Mouse (Mus musculus): ENCODE data around the gene Nmral1. TPM values are rescaled to one million over a fixed set of nuclear protein-coding genes. Genes with fewer than 3 reads are reported as not detected.
A peak's percentile ranks its signal among the peaks of the same experiment; 100 is the strongest.

The Nmral1 gene
- polyA plus RNA-seq, 1 experiment, result 36.9 TPM

GRCm38 (mm10) chr16:4667190-4667808, 51.9 kb downstream of the Nmral1 start:
- peak; percentile 97 for TF ChIP-seq CTCF (IDR thresholded peaks at IDR 0.05; ENCODE audit: borderline replicate concordance, insufficient read depth, low read depth, low read length)
- TF ChIP-seq POLR2A (IDR thresholded peaks at IDR 0.05; ENCODE audit: borderline replicate concordance, insufficient read depth, low read length), result no peak
- H3K4me1 ChIP-seq (ENCODE audit: control insufficient read depth, insufficient read depth, low read length), result no peaks in the 10 kb centered on the region
- no peak overlapping the region for H3K4me3 ChIP-seq (replicated peaks; ENCODE audit: insufficient read depth, low read depth, low read length)
- H3K27ac ChIP-seq (ENCODE audit: insufficient read depth, low read length), result no peak overlapping the region
- WGBS, result 29% methylated on average over 3 of the region's 3 CpGs
- H3K27me3 ChIP-seq (ENCODE audit: control insufficient read depth, insufficient read depth, low read length), result no peaks in the 10 kb centered on the region
- DNase-seq, result peak; percentile 82 to 85

GRCm38 (mm10) chr16:4665726-4666125, 53.4 kb downstream of the Nmral1 start:
- no peak for TF ChIP-seq POLR2A (IDR thresholded peaks at IDR 0.05; ENCODE audit: borderline replicate concordance, insufficient read depth, low read length)
- no peak for TF ChIP-seq CTCF (IDR thresholded peaks at IDR 0.05; ENCODE audit: borderline replicate concordance, insufficient read depth, low read depth, low read length)
- H3K27me3 ChIP-seq (ENCODE audit: control insufficient read depth, insufficient read depth, low read length), result no peaks in the 10 kb centered on the region
- no peak overlapping the region for H3K27ac ChIP-seq (ENCODE audit: insufficient read depth, low read length)
- no peaks in the 10 kb centered on the region for H3K4me1 ChIP-seq (ENCODE audit: control insufficient read depth, insufficient read depth, low read length)
- no peak overlapping the region for H3K4me3 ChIP-seq (replicated peaks; ENCODE audit: insufficient read depth, low read depth, low read length)
- no peak for DNase-seq
- WGBS, result 64% methylated on average over 2 of the region's 2 CpGs

DNA sequence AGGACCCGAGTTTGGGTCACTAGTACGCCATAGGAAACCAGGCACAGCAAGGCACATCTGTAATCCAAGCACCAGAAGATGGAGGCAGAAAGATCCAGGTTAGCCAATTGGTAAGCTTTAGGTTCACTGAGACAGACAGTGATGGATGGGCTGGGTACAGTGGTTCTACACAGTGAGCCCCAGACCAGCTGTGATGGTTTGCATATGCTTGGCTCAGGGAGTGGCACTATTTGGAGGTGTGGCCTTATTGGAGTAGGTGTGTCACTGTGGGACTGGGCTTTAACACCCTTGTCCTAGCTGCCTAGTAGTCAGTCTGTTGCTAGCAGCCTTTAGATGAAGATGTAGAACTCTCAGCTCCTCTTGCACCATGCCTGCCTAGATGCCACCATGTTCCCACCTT, 55.4 kb downstream of the Nmral1 start:
- Histone ChIP-seq H3K4me3 (replicated peaks; ENCODE audit: insufficient read depth, low read depth, low read length) (no peak overlapping the region), H3K4me1 (ENCODE audit: control insufficient read depth, insufficient read depth, low read length) (no peaks in the 10 kb centered on the region), H3K27ac (ENCODE audit: insufficient read depth, low read length) (no peak overlapping the region), H3K27me3 (ENCODE audit: control insufficient read depth, insufficient read depth, low read length) (no peaks in the 10 kb centered on the region)
- TF ChIP-seq POLR2A (IDR thresholded peaks at IDR 0.05; ENCODE audit: borderline replicate concordance, insufficient read depth, low read length), result no peak
- TF ChIP-seq CTCF (IDR thresholded peaks at IDR 0.05; ENCODE audit: borderline replicate concordance, insufficient read depth, low read depth, low read length), result no peak
- no peak for DNase-seq
- WGBS, result 77% methylated on average over 2 of the region's 2 CpGs

- Histone ChIP-seq H3K4me1 (ENCODE audit: control insufficient read depth, insufficient read depth, low read length) (no peaks in the 10 kb centered on the region), H3K27me3 (ENCODE audit: control insufficient read depth, insufficient read depth, low read length) (no peaks in the 10 kb centered on the region), H3K4me3 (replicated peaks; ENCODE audit: insufficient read depth, low read depth, low read length) (no peak overlapping the region), H3K27ac (ENCODE audit: insufficient read depth, low read length) (no peak overlapping the region)
- TF ChIP-seq CTCF (IDR thresholded peaks at IDR 0.05; ENCODE audit: borderline replicate concordance, insufficient read depth, low read depth, low read length) (no peak), POLR2A (IDR thresholded peaks at IDR 0.05; ENCODE audit: borderline replicate concordance, insufficient read depth, low read length) (no peak)
- DNase-seq, result no peak
- 71% methylated on average over 2 of the region's 2 CpGs for WGBS
These were observed 57.6 kb downstream of the Nmral1 start for GRCm38 (mm10) chr16:4661605-4662004.

Other genes starting within 250 kb of the Nmral1 start
- gene Srl, start 177.5 kb downstream of the Nmral1 start, polyA plus RNA-seq (2012; rRNA removed), result 8.8 and 10.0 TPM in 2 replicates
- gene Tfap4, start 159.5 kb downstream of the Nmral1 start, polyA plus RNA-seq (2012; rRNA removed), result 9.8 and 9.9 TPM in 2 replicates
- 16.0 and 19.5 TPM in 2 replicates for gene Glis2, start 124.6 kb downstream of the Nmral1 start, polyA plus RNA-seq (2012; rRNA removed)
- gene Pam16, start 94.4 kb downstream of the Nmral1 start, polyA plus RNA-seq (2012; rRNA removed), result 121 and 132 TPM in 2 replicates
- 6.4 and 6.5 TPM in 2 replicates for gene Vasn, start 79.4 kb downstream of the Nmral1 start, polyA plus RNA-seq (2012; rRNA removed)
- 60.6 and 64.0 TPM in 2 replicates for gene Dnaja3, start 79.4 kb downstream of the Nmral1 start, polyA plus RNA-seq (2012; rRNA removed)
- 85.9 and 86.1 TPM in 2 replicates for gene Coro7, start 39.6 kb downstream of the Nmral1 start, polyA plus RNA-seq (2012; rRNA removed)
- gene Hmox2, start 7.0 kb upstream of the Nmral1 start, polyA plus RNA-seq (2012; rRNA removed), result 127 and 135 TPM in 2 replicates
- gene Cdip1, start 70.9 kb upstream of the Nmral1 start, polyA plus RNA-seq (2012; rRNA removed), result 251 and 263 TPM in 2 replicates
- gene 4930562C15Rik, start 116.1 kb upstream of the Nmral1 start, polyA plus RNA-seq (2012; rRNA removed), result 0.08 TPM in 1 of 2 replicates, not detected in the other
- gene Ubald1, start 161.0 kb upstream of the Nmral1 start, polyA plus RNA-seq (2012; rRNA removed), result 57.9 and 63.5 TPM in 2 replicates
- 243 and 248 TPM in 2 replicates for gene Mgrn1, start 166.9 kb upstream of the Nmral1 start, polyA plus RNA-seq (2012; rRNA removed)
- 102 and 104 TPM in 2 replicates for gene Nudt16l1, start 219.4 kb upstream of the Nmral1 start, polyA plus RNA-seq (2012; rRNA removed)
- gene Anks3, start 244.8 kb upstream of the Nmral1 start, polyA plus RNA-seq (2012; rRNA removed), result 104 and 112 TPM in 2 replicates

Data from cerebellum, adult 2 months (tissue).